Mouse (Mus musculus): Measurements from ENCODE around the gene 1110051M20Rik.

DNA sequence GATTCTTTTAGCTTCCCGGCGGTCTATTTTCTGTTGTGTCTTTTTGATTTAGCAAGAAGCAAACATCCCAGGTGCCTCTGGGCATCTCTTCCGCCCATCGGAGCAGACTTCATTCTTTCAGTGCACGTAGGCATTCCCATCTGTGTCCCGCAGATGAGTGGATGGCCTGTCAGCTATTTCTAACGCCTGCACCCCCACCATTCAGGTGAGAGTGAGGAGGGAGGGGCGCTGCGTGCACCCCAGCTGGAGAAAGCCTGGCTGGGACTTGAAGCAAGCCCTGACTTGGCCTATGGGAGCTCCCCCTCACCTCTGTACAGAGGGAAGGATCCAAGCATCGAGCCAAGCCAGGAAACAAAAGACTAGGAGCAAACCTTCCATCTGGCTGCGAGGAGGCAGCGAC lies 18.2 kb upstream of the 1110051M20Rik start:
- TF ChIP-seq CTCF (conservative IDR thresholded peaks at IDR 0.05 in 1 of 2, IDR thresholded peaks at IDR 0.05 in 1 of 2; ENCODE audit: low read depth in 2 of 2, low read length in 2 of 2), result no peak
- TF ChIP-seq ZKSCAN1 (IDR thresholded peaks at IDR 0.05; ENCODE audit: borderline replicate concordance, low read depth, low read length), result no peak
- TF ChIP-seq POLR2A (IDR thresholded peaks at IDR 0.05; ENCODE audit: low read depth, low read length), result no peak
- TF ChIP-seq MAZ (IDR thresholded peaks at IDR 0.05; ENCODE audit: low read depth, low read length), result no peak
- no peak for TF ChIP-seq POLR2AphosphoS2 (IDR thresholded peaks at IDR 0.05; ENCODE audit: low read depth, low read length)
- TF ChIP-seq RCOR1 (conservative IDR thresholded peaks at IDR 0.05; ENCODE audit: low read depth, low read length), result no peak
- no peak for TF ChIP-seq MYC (IDR thresholded peaks at IDR 0.05; ENCODE audit: low read depth, low read length)
- no peak for TF ChIP-seq ZNF384 (IDR thresholded peaks at IDR 0.05; ENCODE audit: low read depth, low read length)
- TF ChIP-seq CHD2 (IDR thresholded peaks at IDR 0.05; ENCODE audit: low read length), result no peak
- no peak for TF ChIP-seq EP300 (IDR thresholded peaks at IDR 0.05; ENCODE audit: low read length)
- no peak for TF ChIP-seq TCF12 (IDR thresholded peaks at IDR 0.05; ENCODE audit: low read depth, low read length)
